Mouse (Mus musculus) mammary gland, adult 2 months (tissue): ENCODE measurements around the gene Vdr. TPM values are rescaled to one million over a fixed set of nuclear protein-coding genes. Genes with fewer than 3 reads are reported as not detected.

ENCODE experiments used
- polyA plus RNA-seq: library from polyadenylated mRNA; depleted of rRNA; stranded (reverse); fragments of >200 nt; gene quantifications from 2 replicates; pipeline ENCODE4 v1.2.3, GENCODE M21; 2012; ENCODE audit warnings: low replicate concordance; rRNA removed

Gene Vdr
- polyA plus RNA-seq: 7.4 and 8.1 TPM in 2 replicates

DNA sequence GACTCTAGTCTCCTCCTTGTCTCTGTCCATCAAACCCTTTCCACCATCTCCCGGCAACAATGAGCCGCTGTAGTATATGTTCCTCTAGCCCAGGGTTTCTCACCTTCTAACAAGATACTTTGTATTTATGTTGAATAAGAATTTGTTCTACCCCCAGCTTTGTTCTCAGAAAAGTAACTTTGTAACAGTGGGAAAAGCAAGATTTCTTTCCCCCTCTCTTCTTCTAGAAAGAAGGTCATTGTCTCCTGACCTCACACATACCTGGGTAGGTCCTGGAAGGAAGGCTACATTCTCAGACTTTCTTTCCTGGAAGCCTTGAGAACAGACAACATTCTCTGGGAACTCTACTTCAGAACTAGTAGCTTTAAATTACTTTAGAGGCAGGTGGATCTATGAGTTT is at the start of gene Vdr:
TSS of gene Vdr (minus strand) at position 101 of the 400 bp plus-strand sequence.

DNA sequence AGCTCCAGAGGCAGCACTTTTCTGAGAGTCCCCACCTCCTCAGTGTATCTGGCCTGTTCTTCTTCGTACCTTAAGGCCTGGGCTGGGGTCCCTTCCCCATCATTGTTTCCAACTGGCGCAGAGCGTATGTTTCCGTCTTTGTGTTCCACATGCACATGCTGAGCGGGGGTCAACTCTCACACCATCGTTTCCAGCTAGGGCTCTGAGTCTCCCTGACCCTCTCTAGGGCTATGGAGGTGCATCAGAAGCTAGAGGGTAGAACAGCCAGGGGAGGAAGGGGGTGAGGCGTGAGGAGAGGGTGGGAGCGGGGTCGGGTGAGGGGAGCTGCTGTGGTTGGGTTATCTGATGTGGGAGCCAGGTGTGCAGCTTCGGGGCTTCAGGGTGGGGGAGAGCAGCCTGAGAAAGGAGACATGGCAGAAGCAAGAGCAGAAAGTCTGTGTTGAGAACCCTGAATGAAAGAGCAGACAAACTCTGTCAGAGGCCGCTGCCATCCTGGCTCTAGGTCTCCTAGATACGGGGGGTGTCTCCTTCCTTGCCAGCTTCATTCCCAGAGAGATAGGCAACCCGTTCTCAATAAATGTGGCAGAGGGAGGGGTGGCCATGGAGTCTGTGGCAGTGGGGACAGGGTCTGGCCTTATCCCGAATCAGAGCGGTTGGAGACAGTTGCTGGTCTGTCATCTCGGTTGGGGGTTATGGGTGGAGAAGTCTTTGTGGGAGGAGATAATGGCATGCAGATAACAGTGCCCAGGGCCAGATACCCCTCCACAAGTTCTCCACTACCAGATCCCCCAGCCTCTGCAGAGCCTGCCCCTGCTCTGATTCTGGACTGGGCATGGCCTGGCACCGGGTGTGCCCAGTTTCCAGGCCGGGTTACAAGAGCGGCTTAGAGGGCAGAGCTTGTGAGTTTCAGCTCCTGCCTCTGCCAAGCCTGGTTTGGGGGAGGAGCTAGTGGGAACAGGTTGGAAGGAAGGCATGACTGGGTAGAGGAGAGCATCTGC is 66.1 kb downstream of the Vdr start, which contains the start of gene Hdac7:
TSS of gene Hdac7 (minus strand) at position 466 of the 998 bp plus-strand sequence.

Other genes starting within 250 kb of the Vdr start
- 2.2 and 2.8 TPM in 2 replicates for gene Rpap3, start 204.8 kb downstream of the Vdr start, polyA plus RNA-seq
- 1.7 and 3.5 TPM in 2 replicates for gene Endou, start 179.3 kb downstream of the Vdr start, polyA plus RNA-seq
- gene Rapgef3, start 142.7 kb downstream of the Vdr start, polyA plus RNA-seq: 43.5 and 44.3 TPM in 2 replicates
- gene Slc48a1, start 132.1 kb downstream of the Vdr start, polyA plus RNA-seq: 157 and 161 TPM in 2 replicates
- 111 and 194 TPM in 2 replicates for gene Hdac7, start 66.1 kb downstream of the Vdr start, polyA plus RNA-seq
- 38.6 and 74.5 TPM in 2 replicates for gene Tmem106c, start 53.6 kb upstream of the Vdr start, polyA plus RNA-seq
- 0.04 TPM in 2 replicates for gene Col2a1, start 94.1 kb upstream of the Vdr start, polyA plus RNA-seq
- gene Pfkm, start 182.0 kb upstream of the Vdr start, polyA plus RNA-seq: 17.8 and 350 TPM in 2 replicates
- gene Senp1, start 183.1 kb upstream of the Vdr start, polyA plus RNA-seq: 9.2 and 13.4 TPM in 2 replicates